Mouse (Mus musculus) heart, embryonic 14.5 days (tissue): ENCODE measurements around the gene Dennd4b. TPM values are rescaled to one million over a fixed set of nuclear protein-coding genes. Genes with fewer than 3 reads are reported as not detected.

Experiments used
- ATAC-seq: fragments of 200-750 bp; cut with Nextera tagmentation; 2 replicates; pipeline ENCODE4 v1.8.0; 2017; ENCODE audit warnings: low read depth, moderate TSS enrichment; ENCODE audit not compliant: insufficient number of reproducible peaks, insufficient read depth, low FRiP score
- H3K27ac ChIP-seq, 2 experiments: fragments of 200-500 bp in 1 of 2; fragments of 300-500 bp in 1 of 2; sonication (generic) in 1 of 2; replicated peaks in 1 of 2; 2 replicates each; pipeline ENCODE4 v1.5.1; 2012 to 2014; ENCODE audit warnings: low read depth in 2 of 2, low read length in 2 of 2, control low read depth in 1 of 2, mild to moderate bottlenecking in 1 of 2, mixed read lengths in 1 of 2; ENCODE audit not compliant: control insufficient read depth in 1 of 2, insufficient read depth in 1 of 2
- H3K27me3 ChIP-seq: fragments of 300-500 bp; sonication (generic); 2 replicates; pipeline ENCODE4 v1.6.1; 2014; ENCODE audit warnings: mild to moderate bottlenecking, low read length, control low read depth; ENCODE audit not compliant: control insufficient read depth, insufficient read depth
- H3K36me3 ChIP-seq: fragments of 300-500 bp; sonication (generic); 2 replicates; pipeline ENCODE4 v1.6.1; 2014; ENCODE audit warnings: mild to moderate bottlenecking, control low read depth, low read length, mixed read lengths; ENCODE audit not compliant: control insufficient read depth, insufficient read depth
- H3K4me1 ChIP-seq, 2 experiments: fragments of 200-500 bp in 1 of 2; fragments of 300-500 bp in 1 of 2; sonication (generic) in 1 of 2; 2 replicates each; pipeline ENCODE4 v1.6.1; 2012 to 2014; ENCODE audit warnings: low read length in 2 of 2, control low read depth in 1 of 2, mixed read lengths in 1 of 2; ENCODE audit not compliant: control insufficient read depth in 2 of 2, insufficient read depth in 2 of 2
- H3K4me2 ChIP-seq: fragments of 300-500 bp; sonication (generic); 2 replicates; pipeline ENCODE4 v1.6.1; 2014; ENCODE audit warnings: mild to moderate bottlenecking, low read length
- H3K4me3 ChIP-seq, 2 experiments: fragments of 200-500 bp in 1 of 2; fragments of 300-500 bp in 1 of 2; sonication (generic) in 1 of 2; 2 replicates each; pipeline ENCODE4 v1.5.1; 2012 to 2014; ENCODE audit warnings: low read length in 2 of 2, mild to moderate bottlenecking in 2 of 2, control low read depth in 1 of 2, low read depth in 1 of 2, moderate library complexity in 1 of 2; ENCODE audit not compliant: control insufficient read depth in 1 of 2, insufficient read depth in 1 of 2
- H3K9ac ChIP-seq: fragments of 300-500 bp; sonication (generic); 2 replicates; pipeline ENCODE4 v1.6.1; 2014; ENCODE audit warnings: mild to moderate bottlenecking, low read length
- H3K9me3 ChIP-seq: fragments of 300-500 bp; sonication (generic); 2 replicates; pipeline ENCODE4 v1.6.1; 2016; ENCODE audit warnings: low read length, control low read depth; ENCODE audit not compliant: control insufficient read depth
- WGBS: fragments of 180-500 bp; shearing (Covaris S2); extraction: QIAGEN DNeasy Blood & Tissue Kit; methylation state at CpG from one replicate; pipeline ENCODE4 v1.1.7; 2014; 5-methylcytosine and 5-hydroxymethylcytosine counted together
- polyA plus RNA-seq: library from polyadenylated mRNA; unstranded; fragments of >200 nt; fragmentation: Nextera tagmentation; extraction: Ambion mirVana; gene quantifications from 2 replicates; pipeline ENCODE4 v1.2.1, GENCODE M21; 2014

Gene Dennd4b
- polyA plus RNA-seq, 1 experiment from 2014 or later = 5.6 TPM

- H3K27me3 ChIP-seq = no peaks in the 10 kb centered on the region
- H3K27ac ChIP-seq = no peak overlapping the region
- H3K36me3 ChIP-seq = peaks cover 84% of the 10 kb centered on the region
- no peak overlapping the region for H3K4me3 ChIP-seq
- H3K9me3 ChIP-seq = no peaks in the 10 kb centered on the region
- ATAC-seq = no peak
- 58% methylated on average over 9 of the region's 9 CpGs for WGBS
- no peak overlapping the region for H3K9ac ChIP-seq
- H3K4me2 ChIP-seq = no peak overlapping the region
- H3K4me1 ChIP-seq = peaks cover 0 to under 1% of the 10 kb centered on the region in 2 experiments; a peak in 1 of 4 replicates
Observed at GRCm38 (mm10) chr3:90272170-90272569, 7.2 kb downstream of the Dennd4b start.

GRCm38 (mm10) chr3:90273855-90274254 is 8.9 kb downstream of the Dennd4b start:
- Histone ChIP-seq H3K36me3 (peaks cover 97% of the 10 kb centered on the region), H3K27me3 (no peaks in the 10 kb centered on the region), H3K9ac (no peak overlapping the region), H3K4me2 (no peak overlapping the region), H3K4me3 (no peak overlapping the region), H3K9me3 (no peaks in the 10 kb centered on the region), H3K4me1 (no peaks in the 10 kb centered on the region; a peak in 1 of 4 replicates), H3K27ac (no peak overlapping the region)
- 94% methylated on average over 22 of the region's 22 CpGs for WGBS
- ATAC-seq = no peak

- no peak overlapping the region for H3K9ac ChIP-seq
- no peaks in the 10 kb centered on the region; a peak in 1 of 4 replicates for H3K4me1 ChIP-seq
- H3K4me2 ChIP-seq = no peak overlapping the region
- H3K27ac ChIP-seq = no peak overlapping the region
- H3K4me3 ChIP-seq = no peak overlapping the region
- H3K9me3 ChIP-seq = no peaks in the 10 kb centered on the region
- peaks cover 98% of the 10 kb centered on the region for H3K36me3 ChIP-seq
- 91% methylated on average over 11 of the region's 11 CpGs for WGBS
- ATAC-seq = no peak
- H3K27me3 ChIP-seq = no peaks in the 10 kb centered on the region
Observed at GRCm38 (mm10) chr3:90275286-90275685, 10.3 kb downstream of the Dennd4b start.

DNA sequence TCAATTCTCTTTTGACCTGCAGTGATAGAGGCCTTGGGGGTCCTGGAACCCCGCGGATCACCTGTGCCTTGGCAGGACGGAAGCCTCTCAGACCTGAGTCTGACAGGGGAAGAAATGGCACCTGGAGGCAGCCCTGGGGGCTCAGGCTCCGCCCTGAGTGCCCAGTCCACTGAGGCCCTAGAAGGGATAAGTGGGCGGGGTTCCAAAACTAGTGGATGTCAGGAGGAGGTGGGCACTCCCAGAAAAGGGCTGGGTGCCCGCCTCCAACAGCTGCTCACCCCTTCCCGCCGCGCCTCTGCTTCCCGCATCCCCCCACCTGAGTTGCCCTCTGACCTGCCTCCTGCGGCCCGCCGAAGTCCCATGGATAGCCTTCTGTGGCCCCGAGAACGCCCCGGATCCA is 11.9 kb downstream of the Dennd4b start:
- peaks cover 93% of the 10 kb centered on the region for H3K36me3 ChIP-seq
- no peaks in the 10 kb centered on the region for H3K27me3 ChIP-seq
- no peak for ATAC-seq
- WGBS = 47% methylated on average over 16 of the region's 16 CpGs
- no peak overlapping the region for H3K27ac ChIP-seq
- H3K4me2 ChIP-seq = no peak overlapping the region
- no peak overlapping the region for H3K9ac ChIP-seq
- no peak overlapping the region for H3K4me3 ChIP-seq
- no peaks in the 10 kb centered on the region; a peak in 1 of 4 replicates for H3K4me1 ChIP-seq
- no peaks in the 10 kb centered on the region for H3K9me3 ChIP-seq

- H3K9ac ChIP-seq = no peak overlapping the region
- no peaks in the 10 kb centered on the region for H3K9me3 ChIP-seq
- ATAC-seq = no peak
- H3K36me3 ChIP-seq = peaks cover 84% of the 10 kb centered on the region
- WGBS = 90% methylated on average over 9 of the region's 9 CpGs
- H3K4me3 ChIP-seq = no peak overlapping the region
- H3K27ac ChIP-seq = no peak overlapping the region
- no peak overlapping the region for H3K4me2 ChIP-seq
- H3K4me1 ChIP-seq = no peaks in the 10 kb centered on the region; a peak in 1 of 4 replicates
- no peaks in the 10 kb centered on the region for H3K27me3 ChIP-seq
Observed at GRCm38 (mm10) chr3:90277793-90278192, 12.8 kb downstream of the Dennd4b start.

DNA sequence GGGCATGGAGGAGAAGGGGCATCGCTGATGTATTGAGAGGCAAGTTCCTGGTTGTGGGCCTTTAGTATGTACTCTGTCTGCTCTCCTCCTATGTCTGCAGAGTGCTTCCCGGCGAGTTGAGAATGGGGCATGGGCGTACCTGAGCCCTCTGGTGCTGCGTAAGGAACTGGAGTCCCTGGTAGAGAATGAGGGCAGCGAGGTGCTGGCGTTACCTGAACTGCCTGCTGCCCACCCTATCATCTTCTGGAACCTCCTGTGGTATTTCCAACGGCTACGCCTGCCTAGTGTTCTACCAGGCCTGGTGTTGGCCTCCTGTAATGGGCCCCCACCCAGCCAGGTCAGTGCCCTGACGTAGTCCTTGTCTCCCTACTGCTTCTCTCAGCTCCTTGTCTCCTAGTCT is 13.2 kb downstream of the Dennd4b start:
- WGBS = 96% methylated on average over 10 of the region's 10 CpGs
- H3K4me1 ChIP-seq = no peaks in the 10 kb centered on the region; a peak in 1 of 4 replicates
- peaks cover 80% of the 10 kb centered on the region for H3K36me3 ChIP-seq
- no peak overlapping the region for H3K9ac ChIP-seq
- H3K27ac ChIP-seq = no peak overlapping the region
- no peak overlapping the region for H3K4me2 ChIP-seq
- H3K4me3 ChIP-seq = no peak overlapping the region
- no peaks in the 10 kb centered on the region for H3K9me3 ChIP-seq
- H3K27me3 ChIP-seq = no peaks in the 10 kb centered on the region
- no peak for ATAC-seq

DNA sequence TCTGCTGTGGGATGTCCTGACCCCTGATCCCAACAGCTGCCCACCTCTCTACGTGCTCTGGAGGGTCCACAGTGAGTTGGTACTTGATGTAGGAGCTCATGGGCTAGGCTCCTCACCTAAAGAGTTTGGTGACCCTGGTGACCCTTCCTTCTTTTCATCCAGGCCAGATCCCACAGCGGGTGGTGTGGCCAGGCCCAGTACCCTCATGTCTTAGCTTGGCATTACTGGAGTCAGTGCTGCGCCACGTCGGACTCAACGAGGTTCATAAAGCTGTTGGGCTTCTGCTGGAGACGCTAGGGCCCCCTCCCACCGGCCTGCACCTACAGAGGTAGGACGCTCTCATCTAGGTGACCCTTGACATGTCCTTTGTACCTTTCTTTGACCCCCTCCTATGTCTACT is 14.2 kb downstream of the Dennd4b start:
- Histone ChIP-seq H3K36me3 (peaks cover 70% of the 10 kb centered on the region), H3K4me3 (no peak overlapping the region), H3K4me1 (no peaks in the 10 kb centered on the region; a peak in 1 of 4 replicates), H3K9me3 (no peaks in the 10 kb centered on the region), H3K4me2 (no peak overlapping the region), H3K27me3 (no peaks in the 10 kb centered on the region), H3K27ac (no peak overlapping the region), H3K9ac (no peak overlapping the region)
- WGBS = 95% methylated on average over 9 of the region's 9 CpGs
- no peak for ATAC-seq

- H3K4me2 ChIP-seq = no peak overlapping the region
- H3K9me3 ChIP-seq = no peaks in the 10 kb centered on the region
- no peak overlapping the region for H3K4me3 ChIP-seq
- no peaks in the 10 kb centered on the region; a peak in 1 of 4 replicates for H3K4me1 ChIP-seq
- WGBS = 83% methylated on average over 7 of the region's 7 CpGs
- no peak overlapping the region for H3K9ac ChIP-seq
- H3K27ac ChIP-seq = no peak overlapping the region
- no peak for ATAC-seq
- no peaks in the 10 kb centered on the region for H3K27me3 ChIP-seq
- H3K36me3 ChIP-seq = peaks cover 66% of the 10 kb centered on the region
Observed at GRCm38 (mm10) chr3:90279743-90280142, 14.8 kb downstream of the Dennd4b start.
